Mouse (Mus musculus): ENCODE data around the gene Gm10073.

GRCm38 (mm10) chr8:106609076-106609903 is 36.0 kb upstream of the Gm10073 start:
- TF ChIP-seq TAL1 (IDR thresholded peaks at IDR 0.05; ENCODE audit: low read length) (no peak), GATA1 (IDR thresholded peaks at IDR 0.05; ENCODE audit: low read length) (no peak)

All from erythroblast, embryonic 14.5 days (primary cell).